Mouse (Mus musculus) embryonic fibroblast, embryonic 13.5 days (primary cell): Measurements from ENCODE around the gene Sirt4. TPM values are rescaled to one million over a fixed set of nuclear protein-coding genes. Genes with fewer than 3 reads are reported as not detected.
A peak's percentile ranks its signal among the peaks of the same experiment; 100 is the strongest.

Experiments used
- H3K27ac ChIP-seq: 2 replicates; pipeline ENCODE4 v1.5.1; 2012; ENCODE audit warnings: low read length, control low read depth, inconsistent platforms; ENCODE audit not compliant: insufficient read depth
- H3K4me1 ChIP-seq: 2 replicates; pipeline ENCODE4 v1.6.1; 2011; ENCODE audit warnings: low read length; ENCODE audit not compliant: control insufficient read depth, insufficient read depth
- H3K4me3 ChIP-seq: 2 replicates; pipeline ENCODE4 v1.5.1; 2011; ENCODE audit warnings: mild to moderate bottlenecking, control low read depth, low read length; ENCODE audit not compliant: insufficient read depth
- CTCF ChIP-seq: IDR thresholded peaks from 2 replicates; pipeline ENCODE4 v1.5.1; 2011; ENCODE audit warnings: mild to moderate bottlenecking, control low read depth, low read length, moderate library complexity, borderline replicate concordance; ENCODE audit not compliant: insufficient read depth
- POLR2A ChIP-seq: IDR thresholded peaks from 2 replicates; pipeline ENCODE4 v1.6.1; 2011; ENCODE audit warnings: low read depth, mild to moderate bottlenecking, control low read depth, low read length, moderate library complexity
- polyA plus RNA-seq: library from polyadenylated mRNA; stranded (reverse); fragments of >200 nt; gene quantifications from 2 replicates; pipeline ENCODE4 v1.2.4, GENCODE M21; 2011; ENCODE audit warnings: low read depth; ENCODE audit not compliant: missing spikeins, insufficient read length

The Sirt4 gene
- polyA plus RNA-seq, 1 experiment: 18.5 TPM

GRCm38 (mm10) chr5:115470766-115471531, 13.6 kb downstream of the Sirt4 start:
- TF ChIP-seq POLR2A (no peak), CTCF (peak; percentile 73; the same call in 1 of the 2 replicates)
- no peak overlapping the region for H3K4me3 ChIP-seq
- H3K4me1 ChIP-seq: no peaks in the 10 kb centered on the region
- H3K27ac ChIP-seq: no peak overlapping the region

- no peaks in the 10 kb centered on the region for H3K4me1 ChIP-seq
- no peak overlapping the region for H3K27ac ChIP-seq
- H3K4me3 ChIP-seq: no peak overlapping the region
- no peak for TF ChIP-seq POLR2A
- TF ChIP-seq CTCF: no peak
These were observed 14.7 kb downstream of the Sirt4 start for GRCm38 (mm10) chr5:115469791-115470190.

- no peak within 1 kb of the TSS for H3K4me3 ChIP-seq
- TF ChIP-seq POLR2A (no peak), CTCF (no peak)
- H3K27ac ChIP-seq: no peak within 1 kb of the TSS
- no peaks in the 10 kb centered on the region for H3K4me1 ChIP-seq
These were observed 18.7 kb downstream of the Sirt4 start, which contains the start of gene Pla2g1b for GRCm38 (mm10) chr5:115465642-115466420. Gene Pla2g1b, plus strand, starts transcription at chr5:115466262.

GRCm38 (mm10) chr5:115464408-115465115, 20.0 kb downstream of the Sirt4 start:
- H3K4me3 ChIP-seq: no peak overlapping the region
- no peaks in the 10 kb centered on the region for H3K4me1 ChIP-seq
- TF ChIP-seq CTCF: no peak
- TF ChIP-seq POLR2A: no peak
- H3K27ac ChIP-seq: no peak overlapping the region

- Histone ChIP-seq H3K4me1 (no peaks in the 10 kb centered on the region), H3K27ac (no peak overlapping the region), H3K4me3 (no peak overlapping the region)
- no peak for TF ChIP-seq CTCF
- TF ChIP-seq POLR2A: no peak
These were observed 25.6 kb downstream of the Sirt4 start for GRCm38 (mm10) chr5:115458918-115459317.

GRCm38 (mm10) chr5:115455838-115456237, 28.7 kb downstream of the Sirt4 start:
- H3K4me3 ChIP-seq: no peak overlapping the region
- H3K27ac ChIP-seq: no peak overlapping the region
- no peaks in the 10 kb centered on the region for H3K4me1 ChIP-seq
- no peak for TF ChIP-seq CTCF
- TF ChIP-seq POLR2A: no peak

- H3K4me3 ChIP-seq: no peak overlapping the region
- no peak overlapping the region for H3K27ac ChIP-seq
- no peak for TF ChIP-seq CTCF
- TF ChIP-seq POLR2A: no peak
- H3K4me1 ChIP-seq: no peaks in the 10 kb centered on the region
These were observed 30.0 kb downstream of the Sirt4 start for GRCm38 (mm10) chr5:115454422-115455090.

GRCm38 (mm10) chr5:115450410-115451317, 33.9 kb downstream of the Sirt4 start:
- TF ChIP-seq CTCF (no peak), POLR2A (no peak)
- no peaks in the 10 kb centered on the region for H3K4me1 ChIP-seq
- no peak overlapping the region for H3K27ac ChIP-seq
- H3K4me3 ChIP-seq: no peak overlapping the region
